Mouse (Mus musculus) hindbrain, embryonic 16.5 days (tissue): ENCODE measurements around the gene Gm8094. TPM values are rescaled to one million over a fixed set of nuclear protein-coding genes. Genes with fewer than 3 reads are reported as not detected.
"Not testable (repeated sequence)": the region's sequence is repeated elsewhere in the genome, so short reads cannot be mapped to it uniquely, and the experiment has no call there.

ENCODE experiments used
- ATAC-seq: fragments of 200-750 bp; cut with Nextera tagmentation; 2 replicates; pipeline ENCODE4 v1.8.0; 2017; ENCODE audit warnings: moderate TSS enrichment, moderate library complexity
- H3K27ac ChIP-seq: fragments of 300-500 bp; sonication (generic); 2 replicates; pipeline ENCODE4 v1.5.1; 2014; ENCODE audit warnings: low read depth, mild to moderate bottlenecking, control low read depth, low read length, moderate library complexity
- H3K27me3 ChIP-seq: fragments of 300-500 bp; sonication (generic); replicated peaks from 2 replicates; pipeline ENCODE4 v1.6.1; 2014; ENCODE audit warnings: low read length; ENCODE audit not compliant: control insufficient read depth, insufficient read depth
- H3K36me3 ChIP-seq: fragments of 300-500 bp; sonication (generic); 2 replicates; pipeline ENCODE4 v1.6.1; 2014; ENCODE audit warnings: mild to moderate bottlenecking, low read length, moderate library complexity, mixed read lengths; ENCODE audit not compliant: control insufficient read depth, insufficient read depth
- H3K4me1 ChIP-seq: fragments of 300-500 bp; sonication (generic); 2 replicates; pipeline ENCODE4 v1.6.1; 2014; ENCODE audit warnings: low read depth, low read length; ENCODE audit not compliant: control insufficient read depth, insufficient read depth
- H3K4me2 ChIP-seq: fragments of 300-500 bp; sonication (generic); 2 replicates; pipeline ENCODE4 v1.6.1; 2014; ENCODE audit warnings: mild to moderate bottlenecking, low read length, control low read depth, moderate library complexity
- H3K4me3 ChIP-seq: fragments of 300-500 bp; sonication (generic); 2 replicates; pipeline ENCODE4 v1.5.1; 2014; ENCODE audit warnings: mild to moderate bottlenecking, low read length, control low read depth, moderate library complexity
- H3K9ac ChIP-seq: fragments of 300-500 bp; sonication (generic); 2 replicates; pipeline ENCODE4 v1.6.1; 2014; ENCODE audit warnings: low read depth, mild to moderate bottlenecking, control low read depth, low read length, moderate library complexity
- H3K9me3 ChIP-seq: fragments of 300-500 bp; sonication (generic); 2 replicates; pipeline ENCODE4 v1.6.1; 2014; ENCODE audit warnings: mild to moderate bottlenecking, low read length, moderate library complexity; ENCODE audit not compliant: control insufficient read depth
- WGBS: fragments of 180-500 bp; shearing (Covaris S2); extraction: QIAGEN DNeasy Blood & Tissue Kit; methylation state at CpG from one replicate; pipeline ENCODE4 v1.1.7; 2014; 5-methylcytosine and 5-hydroxymethylcytosine counted together
- polyA plus RNA-seq: library from polyadenylated mRNA; unstranded; fragments of >200 nt; fragmentation: Nextera tagmentation; extraction: Ambion mirVana; gene quantifications from 2 replicates; pipeline ENCODE4 v1.2.1, GENCODE M21; 2015

Gm8094 gene
- polyA plus RNA-seq: not detected in 2 replicates

- not testable (repeated sequence) for H3K36me3 ChIP-seq, ATAC-seq, H3K4me2 ChIP-seq, H3K9me3 ChIP-seq, H3K9ac ChIP-seq, H3K27me3 ChIP-seq, H3K4me1 ChIP-seq, H3K27ac ChIP-seq, H3K4me3 ChIP-seq
- 94% methylated on average over 2 of the region's 2 CpGs for WGBS
Observed at GRCm38 (mm10) chr14:43076543-43076942, at the start of gene Gm8094. Gene Gm8094, minus strand, starts transcription at chr14:43076643.

- H3K9ac ChIP-seq, H3K27ac ChIP-seq, H3K36me3 ChIP-seq, H3K27me3 ChIP-seq, H3K4me1 ChIP-seq, H3K4me3 ChIP-seq, H3K4me2 ChIP-seq, ATAC-seq, H3K9me3 ChIP-seq: not testable (repeated sequence)
- 67% methylated on average over 1 of the region's 3 CpGs for WGBS
Observed at GRCm38 (mm10) chr14:43119673-43120072, 43.2 kb upstream of the Gm8094 start.

GRCm38 (mm10) chr14:43100301-43100700 lies 23.9 kb upstream of the Gm8094 start, which contains the start of gene Gm8104:
Gene Gm8104, plus strand, starts transcription at chr14:43100601.
- H3K9ac ChIP-seq, H3K4me1 ChIP-seq, H3K27me3 ChIP-seq, ATAC-seq, H3K4me2 ChIP-seq, H3K36me3 ChIP-seq, H3K4me3 ChIP-seq, H3K27ac ChIP-seq, H3K9me3 ChIP-seq: not testable (repeated sequence)
- 81% methylated on average over 3 of the region's 3 CpGs for WGBS

DNA sequence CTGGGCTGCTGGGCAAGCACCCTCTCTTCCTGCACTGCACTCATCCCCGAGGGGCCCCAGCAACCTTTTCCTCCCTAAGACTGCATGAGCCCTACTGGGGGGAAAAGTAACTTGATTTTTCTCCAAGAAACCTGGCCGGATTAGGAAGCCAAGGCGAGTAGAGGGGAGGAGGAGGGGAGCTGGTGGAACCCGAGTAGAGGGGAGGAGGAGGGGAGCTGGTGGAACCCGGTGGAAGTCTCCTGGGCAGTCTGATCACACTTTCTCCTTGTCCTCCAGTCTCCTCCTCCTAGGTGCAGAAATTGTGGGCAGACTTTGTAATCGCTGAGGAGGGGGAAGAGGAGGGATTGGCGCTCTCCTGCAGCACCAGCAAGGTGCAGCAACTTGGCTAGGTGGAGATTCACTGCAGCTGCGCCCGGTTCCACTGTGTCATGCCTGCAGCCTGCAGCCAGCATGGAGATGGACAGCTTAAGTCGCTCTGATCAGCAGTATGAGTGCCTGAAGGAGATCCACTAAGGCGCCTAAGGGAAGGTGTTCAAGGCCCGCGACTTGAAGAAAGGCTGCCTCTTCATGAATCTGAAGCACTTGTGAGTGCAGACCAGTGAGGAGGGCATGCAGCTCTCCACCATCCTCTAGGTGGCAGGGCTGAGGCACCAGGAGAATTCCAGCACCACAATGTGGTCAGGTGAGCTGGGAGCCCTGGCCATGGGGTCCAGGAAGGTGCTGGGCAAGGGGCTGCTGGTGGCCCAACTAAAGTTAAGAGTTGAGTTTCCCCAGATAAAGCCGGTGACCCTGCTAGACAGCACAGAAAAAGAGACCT lies 12.9 kb upstream of the Gm8094 start:
- H3K4me2 ChIP-seq, H3K27ac ChIP-seq, H3K9me3 ChIP-seq, H3K4me3 ChIP-seq, H3K36me3 ChIP-seq, H3K4me1 ChIP-seq, H3K27me3 ChIP-seq, H3K9ac ChIP-seq: not testable (repeated sequence)
- 30% methylated on average over 1 of the region's 14 CpGs for WGBS
- ATAC-seq: peak; percentile 52

DNA sequence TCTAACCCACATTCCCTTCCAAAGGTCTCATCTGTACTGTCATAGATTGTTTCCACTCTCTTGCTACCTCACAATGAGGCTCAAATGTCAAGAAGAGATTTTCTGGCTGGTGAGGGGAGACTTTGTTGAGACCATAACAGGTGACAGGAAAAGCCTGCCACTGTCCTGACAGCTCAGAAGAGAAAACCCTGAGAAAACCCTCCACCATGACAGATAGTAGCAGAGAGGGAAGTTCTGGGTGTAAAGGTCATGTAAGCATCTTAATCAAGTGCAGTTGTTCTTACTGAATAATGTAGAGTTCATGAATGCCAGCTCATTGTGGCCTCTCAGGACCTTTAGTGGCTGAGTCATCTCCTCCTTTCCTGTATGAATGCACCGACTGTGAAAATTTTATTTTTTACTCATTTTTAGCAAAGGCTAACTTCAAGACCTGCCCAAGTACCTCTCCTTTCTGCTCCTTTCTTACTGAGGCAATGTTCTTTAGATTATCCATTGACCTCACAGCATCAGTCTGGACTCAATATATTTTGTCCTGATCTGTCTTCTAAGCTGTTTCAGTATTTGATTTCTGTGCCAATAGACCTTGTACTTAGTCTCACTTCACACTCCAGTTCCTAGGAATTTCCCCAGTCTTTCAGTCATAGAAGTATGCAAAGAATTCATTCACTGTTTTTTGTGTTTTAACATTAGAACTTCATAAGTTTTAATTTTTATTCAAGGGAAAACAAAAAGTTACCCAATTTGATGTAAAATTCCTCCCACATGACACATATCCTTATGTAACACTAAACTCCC lies 8.7 kb upstream of the Gm8094 start:
- H3K27ac ChIP-seq, H3K36me3 ChIP-seq, ATAC-seq, H3K4me2 ChIP-seq, H3K9me3 ChIP-seq, H3K9ac ChIP-seq, H3K4me1 ChIP-seq, H3K4me3 ChIP-seq, H3K27me3 ChIP-seq: not testable (repeated sequence)
- WGBS: 75% methylated on average over 1 of the region's 1 CpGs

- not testable (repeated sequence) for H3K27ac ChIP-seq, H3K36me3 ChIP-seq, H3K4me1 ChIP-seq, H3K9ac ChIP-seq, ATAC-seq, H3K27me3 ChIP-seq, H3K4me2 ChIP-seq, H3K9me3 ChIP-seq, H3K4me3 ChIP-seq
- WGBS: 74% methylated on average over 4 of the region's 4 CpGs
Observed at GRCm38 (mm10) chr14:43060179-43060578, 16.3 kb downstream of the Gm8094 start.

- H3K4me1 ChIP-seq, H3K27ac ChIP-seq, H3K4me2 ChIP-seq, H3K9ac ChIP-seq, H3K9me3 ChIP-seq, H3K4me3 ChIP-seq, H3K36me3 ChIP-seq, ATAC-seq, H3K27me3 ChIP-seq: not testable (repeated sequence)
- 84% methylated on average over 3 of the region's 3 CpGs for WGBS
Observed at GRCm38 (mm10) chr14:43058063-43058462, 18.4 kb downstream of the Gm8094 start.

Other genes starting within 250 kb of the Gm8094 start
- gene Gm21977, start 223.2 kb downstream of the Gm8094 start, polyA plus RNA-seq: not detected in 2 replicates
- gene Gm8082, start 83.0 kb downstream of the Gm8094 start, polyA plus RNA-seq: not detected in 2 replicates
- not detected in 2 replicates for gene Gm10376, start 61.0 kb downstream of the Gm8094 start, polyA plus RNA-seq
- 0.13 and 0.20 TPM in 2 replicates for gene Gm8104, start 24.0 kb upstream of the Gm8094 start, polyA plus RNA-seq
- not detected in 2 replicates for gene Gm7233, start 103.2 kb upstream of the Gm8094 start, polyA plus RNA-seq
- not detected in 2 replicates for gene Gm8122, start 158.7 kb upstream of the Gm8094 start, polyA plus RNA-seq
- gene Gm8126, start 182.0 kb upstream of the Gm8094 start, polyA plus RNA-seq: not detected in 2 replicates
- gene Gm9732, start 198.4 kb upstream of the Gm8094 start, polyA plus RNA-seq: not detected in 2 replicates
- gene Gm8127, start 217.2 kb upstream of the Gm8094 start, polyA plus RNA-seq: not detected in 2 replicates